Mouse (Mus musculus) small intestine, adult 2 months (tissue): ENCODE data around the gene Crb2. TPM values are rescaled to one million over a fixed set of nuclear protein-coding genes. Genes with fewer than 3 reads are reported as not detected.

ENCODE experiments used
- H3K27ac ChIP-seq: fragments of 200-500 bp; 2 replicates; pipeline ENCODE4 v1.5.1; 2012; ENCODE audit warnings: low read depth, low read length, control low read depth, inconsistent platforms; ENCODE audit not compliant: insufficient read depth
- H3K27me3 ChIP-seq: fragments of 200-500 bp; 2 replicates; pipeline ENCODE4 v1.6.1; 2012; ENCODE audit warnings: mild to moderate bottlenecking, moderate library complexity, low read length, inconsistent platforms; ENCODE audit not compliant: control insufficient read depth, insufficient read depth
- H3K36me3 ChIP-seq: fragments of 200-500 bp; 2 replicates; pipeline ENCODE4 v1.6.1; 2012; ENCODE audit warnings: mild to moderate bottlenecking, low read length, control low read depth, inconsistent platforms; ENCODE audit not compliant: control insufficient read depth, insufficient read depth
- H3K4me1 ChIP-seq: fragments of 200-500 bp; 2 replicates; pipeline ENCODE4 v1.6.1; 2012; ENCODE audit warnings: low read length, inconsistent platforms, mixed read lengths; ENCODE audit not compliant: control insufficient read depth, insufficient read depth, insufficient read length
- H3K4me3 ChIP-seq: fragments of 200-500 bp; 2 replicates; pipeline ENCODE4 v1.5.1; 2012; ENCODE audit warnings: low read depth, mild to moderate bottlenecking, control low read depth, inconsistent platforms, low read length, moderate library complexity
- CTCF ChIP-seq: fragments of 200-500 bp; IDR thresholded peaks from 2 replicates; pipeline ENCODE4 v1.5.1; 2012; ENCODE audit warnings: low read depth, mild to moderate bottlenecking, control low read depth, inconsistent platforms, low read length, moderate library complexity, mixed read lengths; ENCODE audit not compliant: insufficient replicate concordance, insufficient read length; ENCODE audit errors: extremely low read depth
- POLR2A ChIP-seq: fragments of 200-500 bp; IDR thresholded peaks from 2 replicates; pipeline ENCODE4 v1.6.1; 2012; ENCODE audit warnings: low read depth, mild to moderate bottlenecking, control low read depth, inconsistent platforms, low read length, moderate library complexity
- WGBS: fragments of 180-500 bp; shearing (Covaris S2); methylation state at CpG from one replicate; pipeline ENCODE4 v1.1.7; 2018; 5-methylcytosine and 5-hydroxymethylcytosine counted together
- polyA plus RNA-seq: library from polyadenylated mRNA; depleted of rRNA; stranded (reverse); fragments of >200 nt; gene quantifications from 2 replicates; pipeline ENCODE4 v1.2.3, GENCODE M21; 2012

The Crb2 gene
- polyA plus RNA-seq, 1 experiment: 0.14 TPM

DNA sequence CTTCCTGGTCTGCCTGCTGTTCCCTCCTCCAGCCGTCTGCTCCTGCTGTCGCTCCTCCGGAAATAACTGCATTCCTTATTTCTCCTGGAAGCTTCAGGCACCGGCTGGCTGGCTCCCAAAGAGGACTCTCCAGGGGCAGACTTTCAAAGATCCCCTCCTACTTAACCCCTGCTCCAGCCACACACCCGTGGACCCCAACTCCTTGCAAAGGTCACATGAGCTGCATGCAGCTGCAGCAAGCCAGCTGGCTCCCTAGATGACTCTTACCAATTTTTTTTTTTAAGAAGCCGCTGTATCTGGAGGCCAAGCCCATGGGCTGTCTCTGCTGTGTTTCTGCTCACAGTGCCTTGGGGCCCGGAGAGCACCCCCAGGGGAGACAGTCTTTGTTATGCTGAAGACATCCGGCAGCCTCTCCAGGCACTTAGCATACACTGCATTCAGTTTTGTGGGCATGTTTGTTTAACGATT, 8.9 kb upstream of the Crb2 start:
- no peak for TF ChIP-seq POLR2A
- TF ChIP-seq CTCF: no peak
- Histone ChIP-seq H3K27ac (no peak overlapping the region), H3K4me3 (no peak overlapping the region), H3K27me3 (no peaks in the 10 kb centered on the region), H3K36me3 (no peaks in the 10 kb centered on the region), H3K4me1 (peaks cover 5% of the 10 kb centered on the region; the same call in 1 of the 2 replicates)
- WGBS: 40% methylated on average over 9 of the region's 9 CpGs

DNA sequence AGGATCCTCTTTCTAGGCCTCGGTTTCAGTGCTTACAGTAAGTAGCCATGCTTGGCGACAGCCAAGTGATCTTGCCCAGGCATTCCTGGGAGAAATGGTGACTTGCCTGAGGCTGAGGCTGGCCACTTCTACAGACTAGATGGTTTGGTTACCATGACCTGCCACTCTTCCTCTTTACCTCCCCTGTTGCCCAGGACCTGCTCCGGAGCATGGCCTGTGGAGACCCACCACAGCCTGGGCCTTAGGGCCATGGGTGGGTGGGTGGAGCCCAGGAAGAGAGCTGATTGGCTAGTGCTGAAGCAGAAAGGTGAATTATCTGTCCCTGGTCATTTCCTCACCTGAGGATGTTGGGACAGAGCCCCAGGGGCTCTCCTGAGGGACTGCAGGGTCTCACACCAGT, 8.3 kb upstream of the Crb2 start:
- H3K36me3 ChIP-seq: no peaks in the 10 kb centered on the region
- H3K4me1 ChIP-seq: peaks cover 5% of the 10 kb centered on the region; the same call in 1 of the 2 replicates
- 84% methylated on average over 3 of the region's 3 CpGs for WGBS
- no peaks in the 10 kb centered on the region for H3K27me3 ChIP-seq
- no peak for TF ChIP-seq POLR2A
- no peak for TF ChIP-seq CTCF
- H3K4me3 ChIP-seq: no peak overlapping the region
- H3K27ac ChIP-seq: no peak overlapping the region

DNA sequence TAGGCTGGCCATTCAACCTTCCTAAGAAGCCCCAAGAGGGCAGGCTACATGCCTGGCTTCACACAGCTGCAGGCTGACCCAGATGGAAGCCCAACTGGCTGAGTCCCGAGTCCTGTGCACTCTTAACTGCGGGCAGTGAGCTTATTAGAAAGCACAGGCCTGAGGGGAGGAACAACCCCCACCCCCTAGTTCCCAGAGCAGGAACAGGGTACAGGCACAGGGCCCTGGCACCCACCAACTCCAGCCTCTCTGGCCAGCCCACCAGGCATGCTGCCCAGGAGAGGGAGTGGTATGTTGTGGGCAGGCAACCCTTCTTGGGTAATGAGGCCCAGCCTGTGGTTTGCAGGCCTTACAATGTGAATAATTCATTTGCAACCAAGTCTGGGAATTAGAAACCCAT, 7.1 kb upstream of the Crb2 start:
- TF ChIP-seq CTCF: no peak
- no peak for TF ChIP-seq POLR2A
- WGBS: 84% methylated on average over 2 of the region's 2 CpGs
- Histone ChIP-seq H3K27me3 (no peaks in the 10 kb centered on the region), H3K4me1 (peaks cover 5% of the 10 kb centered on the region; the same call in 1 of the 2 replicates), H3K36me3 (no peaks in the 10 kb centered on the region), H3K27ac (no peak overlapping the region), H3K4me3 (no peak overlapping the region)

DNA sequence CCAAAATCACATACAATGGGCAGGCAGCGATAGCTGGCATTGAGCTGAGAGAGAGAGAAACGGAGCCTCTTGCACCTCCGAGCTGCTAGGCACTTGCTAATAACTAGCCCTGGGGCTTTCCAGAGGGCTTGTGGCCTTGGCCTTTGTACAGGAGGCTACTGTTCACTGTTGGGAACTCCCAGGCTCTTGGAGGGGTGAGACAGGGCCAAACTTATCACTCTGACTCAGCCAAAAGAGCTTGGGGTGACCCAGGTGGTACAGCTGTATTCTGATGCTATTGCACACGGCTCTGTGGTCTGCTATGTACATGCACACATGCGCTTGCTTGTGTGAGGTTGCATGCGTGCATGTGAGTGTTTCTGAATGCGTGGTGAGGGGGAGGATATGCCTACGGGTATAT, 6.3 kb upstream of the Crb2 start:
- H3K27ac ChIP-seq: no peak overlapping the region
- H3K4me3 ChIP-seq: no peak overlapping the region
- H3K36me3 ChIP-seq: no peaks in the 10 kb centered on the region
- 88% methylated on average over 8 of the region's 8 CpGs for WGBS
- H3K4me1 ChIP-seq: peaks cover 5% of the 10 kb centered on the region; the same call in 1 of the 2 replicates
- no peak for TF ChIP-seq POLR2A
- no peak for TF ChIP-seq CTCF
- no peaks in the 10 kb centered on the region for H3K27me3 ChIP-seq

DNA sequence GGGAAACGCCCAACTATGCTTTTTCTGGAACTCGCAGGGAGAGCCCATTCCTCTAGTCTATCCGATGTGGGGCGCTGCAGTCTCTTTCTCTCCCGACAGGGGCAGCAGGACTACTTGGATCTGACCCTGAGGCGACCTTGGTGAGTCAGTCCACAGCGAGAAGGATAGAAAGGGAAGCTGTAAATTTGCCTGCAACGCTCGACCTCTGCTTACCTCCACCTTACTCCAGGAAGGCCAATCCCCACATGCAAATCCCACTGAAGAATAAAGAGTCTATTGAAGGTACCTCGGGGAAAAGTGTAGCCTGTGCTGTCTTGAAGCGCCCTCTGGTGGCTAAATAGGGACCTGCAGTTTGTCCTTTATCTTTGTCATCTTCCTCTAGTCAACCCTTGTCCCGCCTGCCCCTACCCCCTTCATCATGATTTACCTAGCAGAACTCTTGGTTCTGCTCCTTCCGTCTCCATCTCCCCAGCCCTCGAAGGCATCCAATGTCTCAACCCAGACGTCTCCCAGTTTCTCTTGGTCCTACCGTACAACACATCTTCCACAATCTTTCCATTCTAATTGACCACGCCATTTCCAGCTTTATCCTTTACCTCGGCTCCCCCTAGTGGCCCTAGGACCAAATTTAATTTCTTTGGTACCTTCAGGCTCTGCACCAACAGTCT, 4.3 kb upstream of the Crb2 start:
- H3K4me1 ChIP-seq: no peaks in the 10 kb centered on the region
- H3K27me3 ChIP-seq: no peaks in the 10 kb centered on the region
- H3K27ac ChIP-seq: no peak overlapping the region
- peak overlapping the region; percentile 59 for H3K4me3 ChIP-seq
- H3K36me3 ChIP-seq: no peaks in the 10 kb centered on the region
- WGBS: 1% methylated on average over 18 of the region's 18 CpGs
- TF ChIP-seq POLR2A (peak; percentile 37; the same call in 1 of the 2 replicates), CTCF (peak; percentile 86)

DNA sequence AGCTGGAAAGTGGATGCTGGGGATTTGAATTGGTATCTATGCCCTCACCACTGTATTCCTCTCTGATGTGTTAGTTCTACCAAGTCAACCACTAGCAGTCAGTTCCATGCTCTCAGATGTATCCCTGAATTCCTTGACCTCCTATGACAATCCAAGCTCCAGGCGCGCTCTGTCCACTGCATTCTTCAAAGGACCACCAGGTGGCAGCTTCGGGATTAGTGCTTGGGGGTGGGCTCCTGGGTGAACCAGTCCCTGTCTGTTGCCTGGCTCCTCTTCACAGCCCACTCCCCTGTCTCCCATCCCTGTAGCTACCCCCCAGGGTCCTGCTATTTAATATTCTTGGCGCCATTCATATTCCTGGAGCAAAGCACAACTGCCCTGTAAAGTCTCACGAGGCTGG, 1.5 kb upstream of the Crb2 start:
- H3K36me3 ChIP-seq: no peaks in the 10 kb centered on the region
- no peaks in the 10 kb centered on the region for H3K4me1 ChIP-seq
- 46% methylated on average over 5 of the region's 5 CpGs for WGBS
- TF ChIP-seq POLR2A (no peak), CTCF (peak; percentile 42; the same call in 1 of the 2 replicates)
- no peaks in the 10 kb centered on the region for H3K27me3 ChIP-seq
- H3K27ac ChIP-seq: no peak overlapping the region
- no peak overlapping the region for H3K4me3 ChIP-seq

DNA sequence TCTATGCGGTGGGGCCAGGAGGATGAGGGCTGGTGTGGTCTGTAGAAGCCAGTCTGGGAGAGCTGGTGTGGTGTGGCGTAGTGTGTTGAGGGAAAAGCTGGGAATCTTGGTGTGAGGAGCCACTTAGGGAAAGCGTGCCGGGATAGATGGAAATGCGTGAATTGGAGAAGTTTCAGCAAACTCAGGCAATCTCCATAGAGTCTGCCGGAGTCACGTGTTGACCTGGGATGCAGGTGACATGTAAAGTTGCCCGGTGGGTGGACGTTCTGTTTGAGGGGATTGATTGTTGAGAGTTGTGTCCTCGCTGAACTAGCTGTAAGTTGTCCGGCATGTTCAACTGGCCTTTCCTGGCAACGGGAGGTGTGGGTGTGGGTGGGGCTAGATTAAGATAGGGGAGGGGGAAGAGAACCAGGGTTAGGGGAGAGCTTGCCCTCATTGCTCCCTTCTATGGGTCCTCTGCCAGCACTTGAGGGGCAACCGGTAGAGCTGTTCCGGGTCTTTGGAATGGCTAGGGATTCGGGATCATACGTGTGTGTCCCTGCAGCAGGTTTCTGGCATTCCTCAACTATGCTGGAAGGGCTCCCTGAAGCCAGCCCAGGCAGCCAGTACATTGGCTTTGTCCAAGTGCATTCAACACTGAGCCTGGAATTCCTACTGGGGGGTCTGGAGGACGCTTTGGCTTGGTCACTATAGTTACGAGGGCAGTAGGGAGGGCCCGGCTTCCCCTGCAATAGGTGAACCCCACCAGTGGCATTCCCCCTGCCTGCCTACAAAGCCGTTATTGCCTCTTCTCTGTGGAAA, 762 bp downstream of the Crb2 start:
- H3K36me3 ChIP-seq: no peaks in the 10 kb centered on the region
- no peak for TF ChIP-seq POLR2A
- TF ChIP-seq CTCF: no peak

More for the DNA sequence above, 762 bp downstream of the Crb2 start:
- 47% methylated on average over 20 of the region's 20 CpGs for WGBS
- peaks cover 3% of the 10 kb centered on the region; the same call in 1 of the 2 replicates for H3K4me1 ChIP-seq
- no peaks in the 10 kb centered on the region for H3K27me3 ChIP-seq
- H3K4me3 ChIP-seq: no peak overlapping the region
- no peak overlapping the region for H3K27ac ChIP-seq
